Mouse (Mus musculus) heart, embryonic 13.5 days (tissue): ENCODE measurements around the gene Shbg. TPM values are rescaled to one million over a fixed set of nuclear protein-coding genes. Genes with fewer than 3 reads are reported as not detected.
A peak's percentile ranks its signal among the peaks of the same experiment; 100 is the strongest.
"Not testable (repeated sequence)": the region's sequence is repeated elsewhere in the genome, so short reads cannot be mapped to it uniquely, and the experiment has no call there.

Source experiments
- ATAC-seq: fragments of 200-750 bp; cut with Nextera tagmentation; 2 replicates; pipeline ENCODE4 v1.8.0; 2017; ENCODE audit warnings: moderate TSS enrichment; ENCODE audit not compliant: insufficient number of reproducible peaks, low FRiP score, low TSS enrichment; ENCODE audit errors: extremely low read depth
- H3K27ac ChIP-seq: fragments of 300-500 bp; sonication (generic); replicated peaks from 2 replicates; pipeline ENCODE4 v1.5.1; 2015; ENCODE audit warnings: moderate library complexity, mild to moderate bottlenecking, inconsistent platforms
- H3K27me3 ChIP-seq: fragments of 300-500 bp; sonication (generic); replicated peaks from 2 replicates; pipeline ENCODE4 v1.6.1; 2015; ENCODE audit warnings: mild to moderate bottlenecking, inconsistent platforms
- H3K36me3 ChIP-seq: fragments of 300-500 bp; sonication (generic); 2 replicates; pipeline ENCODE4 v1.6.1; 2015; ENCODE audit warnings: mild to moderate bottlenecking, inconsistent platforms
- H3K4me1 ChIP-seq: fragments of 300-500 bp; sonication (generic); 2 replicates; pipeline ENCODE4 v1.6.1; 2015; ENCODE audit warnings: inconsistent platforms
- H3K4me2 ChIP-seq: fragments of 300-500 bp; sonication (generic); 2 replicates; pipeline ENCODE4 v1.6.1; 2015; ENCODE audit warnings: inconsistent platforms, mild to moderate bottlenecking, moderate library complexity
- H3K4me3 ChIP-seq: fragments of 300-500 bp; sonication (generic); 2 replicates; pipeline ENCODE4 v1.5.1; 2015; ENCODE audit warnings: moderate library complexity, mild to moderate bottlenecking, inconsistent platforms
- H3K9ac ChIP-seq: fragments of 300-500 bp; sonication (generic); 2 replicates; pipeline ENCODE4 v1.6.1; 2015; ENCODE audit warnings: inconsistent platforms, mild to moderate bottlenecking, moderate library complexity
- H3K9me3 ChIP-seq: fragments of 300-500 bp; sonication (generic); 2 replicates; pipeline ENCODE4 v1.6.1; 2016; ENCODE audit warnings: inconsistent platforms
- WGBS: fragments of 180-500 bp; shearing (Covaris S2); methylation state at CpG from one replicate; pipeline ENCODE4 v1.1.7; 2015; ENCODE audit warnings: mixed read lengths; 5-methylcytosine and 5-hydroxymethylcytosine counted together
- polyA plus RNA-seq: library from polyadenylated mRNA; unstranded; fragments of >200 nt; fragmentation: Nextera tagmentation; extraction: Ambion mirVana; gene quantifications from 2 replicates; pipeline ENCODE4 v1.2.1, GENCODE M21; 2015

Shbg gene
- polyA plus RNA-seq, 1 experiment from 2014 or later = 0.23 TPM

- Histone ChIP-seq H3K4me3 (no peak overlapping the region), H3K27ac (no peak overlapping the region), H3K36me3 (no peaks in the 10 kb centered on the region), H3K27me3 (no peaks in the 10 kb centered on the region), H3K4me2 (no peak overlapping the region), H3K4me1 (peaks cover 6% of the 10 kb centered on the region), H3K9ac (no peak overlapping the region), H3K9me3 (no peaks in the 10 kb centered on the region)
- no peak for ATAC-seq
- WGBS = 33% methylated on average over 6 of the region's 6 CpGs
These were observed 10.6 kb upstream of the Shbg start for GRCm38 (mm10) chr11:69628286-69628685.

GRCm38 (mm10) chr11:69624339-69624738, 6.6 kb upstream of the Shbg start:
- H3K4me1 ChIP-seq = peaks cover 22% of the 10 kb centered on the region
- not testable (repeated sequence) for H3K27ac ChIP-seq, H3K4me3 ChIP-seq, H3K36me3 ChIP-seq, H3K9me3 ChIP-seq, H3K27me3 ChIP-seq, H3K9ac ChIP-seq, H3K4me2 ChIP-seq, ATAC-seq
- 90% methylated on average over 2 of the region's 2 CpGs for WGBS

GRCm38 (mm10) chr11:69623006-69623405, 5.3 kb upstream of the Shbg start:
- Histone ChIP-seq H3K9me3 (no peaks in the 10 kb centered on the region), H3K4me3 (peak overlapping the region; percentile 73), H3K9ac (peak overlapping the region; percentile 90), H3K27ac (no peak overlapping the region), H3K36me3 (no peaks in the 10 kb centered on the region), H3K27me3 (no peaks in the 10 kb centered on the region), H3K4me1 (peaks cover 22% of the 10 kb centered on the region), H3K4me2 (peak overlapping the region; percentile 81)
- no peak for ATAC-seq
- 73% methylated on average over 4 of the region's 4 CpGs for WGBS

- Histone ChIP-seq H3K27ac (peak overlapping the region; percentile 70; the same call in 1 of the 2 replicates), H3K4me3 (peak overlapping the region; percentile 73), H3K9ac (peak overlapping the region; percentile 90), H3K27me3 (no peaks in the 10 kb centered on the region), H3K4me2 (peak overlapping the region; percentile 81), H3K4me1 (peaks cover 22% of the 10 kb centered on the region), H3K36me3 (no peaks in the 10 kb centered on the region), H3K9me3 (no peaks in the 10 kb centered on the region)
- ATAC-seq = no peak
- WGBS = 34% methylated on average over 6 of the region's 6 CpGs
These were observed 4.7 kb upstream of the Shbg start for GRCm38 (mm10) chr11:69622406-69622805.

GRCm38 (mm10) chr11:69621571-69622268, 4.0 kb upstream of the Shbg start, which contains the start of gene Sat2:
Gene Sat2 (plus strand): TSS chr11:69622024.
- Histone ChIP-seq H3K27ac (peak within 1 kb of the TSS; percentile 70), H3K36me3 (no peaks in the 10 kb centered on the region), H3K4me2 (peak within 1 kb of the TSS; percentile 81), H3K27me3 (peaks cover 4% of the 10 kb centered on the region; the same call in 1 of the 2 replicates), H3K4me3 (peak within 1 kb of the TSS; percentile 73), H3K4me1 (peaks cover 22% of the 10 kb centered on the region), H3K9me3 (no peaks in the 10 kb centered on the region), H3K9ac (peak within 1 kb of the TSS; percentile 90)
- WGBS = 2% methylated on average over 20 of the region's 20 CpGs
- peak; percentile 75; the same call in 1 of the 2 replicates for ATAC-seq

GRCm38 (mm10) chr11:69620394-69621081, 2.8 kb upstream of the Shbg start:
- Histone ChIP-seq H3K4me2 (no peak overlapping the region), H3K9me3 (no peaks in the 10 kb centered on the region), H3K9ac (0 out of 2 replicates have a peak overlapping the region, but pooled peaks have one; percentile 10), H3K4me1 (peaks cover 22% of the 10 kb centered on the region), H3K36me3 (no peaks in the 10 kb centered on the region), H3K4me3 (no peak overlapping the region), H3K27me3 (peaks cover 16% of the 10 kb centered on the region), H3K27ac (no peak overlapping the region)
- 59% methylated on average over 7 of the region's 7 CpGs for WGBS
- no peak for ATAC-seq

- Histone ChIP-seq H3K36me3 (no peaks in the 10 kb centered on the region), H3K4me3 (no peak overlapping the region), H3K4me1 (peaks cover 21% of the 10 kb centered on the region), H3K9ac (peak overlapping the region; percentile 50; the same call in 1 of the 2 replicates), H3K9me3 (no peaks in the 10 kb centered on the region), H3K4me2 (no peak overlapping the region), H3K27me3 (peaks cover 23% of the 10 kb centered on the region), H3K27ac (no peak overlapping the region)
- 40% methylated on average over 10 of the region's 10 CpGs for WGBS
- no peak for ATAC-seq
These were observed 924 bp downstream of the Shbg start for GRCm38 (mm10) chr11:69616781-69617180.

GRCm38 (mm10) chr11:69614257-69614588, 3.5 kb downstream of the Shbg start:
- not testable (repeated sequence) for H3K36me3 ChIP-seq, ATAC-seq, H3K27ac ChIP-seq, H3K9me3 ChIP-seq
- peak overlapping the region; percentile 52; the same call in 1 of the 2 replicates for H3K9ac ChIP-seq
- WGBS = 43% methylated on average over 11 of the region's 11 CpGs
- peak overlapping the region; percentile 61 for H3K4me2 ChIP-seq
- peaks cover 23% of the 10 kb centered on the region for H3K27me3 ChIP-seq
- peaks cover 13% of the 10 kb centered on the region for H3K4me1 ChIP-seq
- peak overlapping the region; percentile 27 for H3K4me3 ChIP-seq

- Histone ChIP-seq H3K9ac (peak overlapping the region; percentile 72), H3K9me3 (no peaks in the 10 kb centered on the region), H3K4me3 (peak overlapping the region; percentile 27), H3K36me3 (no peaks in the 10 kb centered on the region), H3K4me2 (peak overlapping the region; percentile 61), H3K4me1 (peaks cover 13% of the 10 kb centered on the region), H3K27ac (no peak overlapping the region), H3K27me3 (peaks cover 23% of the 10 kb centered on the region)
- peak; percentile 51; the same call in 1 of the 2 replicates for ATAC-seq
- 12% methylated on average over 19 of the region's 19 CpGs for WGBS
These were observed 4.0 kb downstream of the Shbg start for GRCm38 (mm10) chr11:69613553-69614256.

GRCm38 (mm10) chr11:69610899-69611298, 6.8 kb downstream of the Shbg start:
- Histone ChIP-seq H3K4me1 (peaks cover 17% of the 10 kb centered on the region), H3K4me2 (no peak overlapping the region), H3K9me3 (no peaks in the 10 kb centered on the region), H3K27ac (no peak overlapping the region), H3K9ac (peak overlapping the region; percentile 24; the same call in 1 of the 2 replicates), H3K36me3 (no peaks in the 10 kb centered on the region), H3K27me3 (peaks cover 11% of the 10 kb centered on the region; the same call in 1 of the 2 replicates), H3K4me3 (no peak overlapping the region)
- ATAC-seq = no peak
- 41% methylated on average over 4 of the region's 4 CpGs for WGBS

- WGBS = 48% methylated on average over 7 of the region's 7 CpGs
- no peak overlapping the region for H3K27ac ChIP-seq
- no peak for ATAC-seq
- no peaks in the 10 kb centered on the region for H3K27me3 ChIP-seq
- H3K4me3 ChIP-seq = no peak overlapping the region
- no peak overlapping the region for H3K4me2 ChIP-seq
- no peak overlapping the region for H3K9ac ChIP-seq
- H3K9me3 ChIP-seq = no peaks in the 10 kb centered on the region
- peaks cover 27% of the 10 kb centered on the region for H3K4me1 ChIP-seq
- no peaks in the 10 kb centered on the region for H3K36me3 ChIP-seq
These were observed 8.3 kb downstream of the Shbg start for GRCm38 (mm10) chr11:69609416-69609815.
